Mouse (Mus musculus) right cerebral cortex, postnatal 25 days (tissue): ENCODE results near the gene Ptbp1.

Source experiments
- DNase-seq: peaks from one replicate; pipeline ENCODE4 v3.0.0; 2022

Ptbp1 gene

GRCm38 (mm10) chr10:79834769-79835398 is 19.3 kb upstream of the Ptbp1 start:
- DNase-seq: peak; percentile 73

- no peak for DNase-seq
Observed at GRCm38 (mm10) chr10:79836918-79837317, 17.3 kb upstream of the Ptbp1 start.

DNA sequence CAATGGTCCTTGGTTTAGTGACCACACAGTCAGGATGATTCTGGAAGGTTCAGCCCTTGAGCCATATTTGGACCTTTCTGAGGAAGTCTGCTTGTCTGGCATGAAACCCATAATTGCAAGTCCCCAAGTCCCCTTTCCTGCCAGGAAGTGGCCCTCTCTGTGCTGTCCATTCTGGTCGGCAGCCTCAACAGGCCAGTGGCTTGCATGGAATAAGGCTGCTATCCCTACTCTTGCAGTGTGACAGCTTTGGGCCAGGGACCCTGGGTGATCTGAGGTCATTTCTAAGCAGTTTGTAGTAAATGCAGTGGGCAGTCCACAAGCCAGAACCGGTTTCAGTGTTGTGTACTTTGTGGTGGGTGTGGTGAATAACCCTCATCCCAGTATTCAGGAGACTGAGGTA is 16.1 kb upstream of the Ptbp1 start:
- DNase-seq: no peak

DNA sequence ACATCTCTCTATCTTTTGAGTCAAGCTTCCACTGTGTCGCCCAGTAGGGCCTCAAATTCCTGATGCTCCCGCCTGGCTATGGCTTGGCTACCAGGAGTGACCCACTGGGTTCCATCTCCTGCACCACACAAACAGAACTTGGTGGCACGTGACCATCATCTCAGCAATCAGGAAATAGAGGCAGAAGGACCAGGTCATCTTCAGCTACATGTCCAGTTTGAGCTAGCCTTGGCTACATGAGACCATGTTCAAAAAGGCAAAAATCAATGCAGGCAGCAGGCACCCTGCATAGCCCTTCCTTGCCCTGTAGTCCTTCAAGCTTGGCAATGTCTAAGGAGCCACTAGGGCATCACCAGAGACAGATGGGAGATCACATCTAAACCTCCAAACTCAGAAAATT is 14.1 kb upstream of the Ptbp1 start:
- no peak for DNase-seq

- peak; percentile 76 for DNase-seq
Observed at GRCm38 (mm10) chr10:79840644-79841551, 13.3 kb upstream of the Ptbp1 start.

DNA sequence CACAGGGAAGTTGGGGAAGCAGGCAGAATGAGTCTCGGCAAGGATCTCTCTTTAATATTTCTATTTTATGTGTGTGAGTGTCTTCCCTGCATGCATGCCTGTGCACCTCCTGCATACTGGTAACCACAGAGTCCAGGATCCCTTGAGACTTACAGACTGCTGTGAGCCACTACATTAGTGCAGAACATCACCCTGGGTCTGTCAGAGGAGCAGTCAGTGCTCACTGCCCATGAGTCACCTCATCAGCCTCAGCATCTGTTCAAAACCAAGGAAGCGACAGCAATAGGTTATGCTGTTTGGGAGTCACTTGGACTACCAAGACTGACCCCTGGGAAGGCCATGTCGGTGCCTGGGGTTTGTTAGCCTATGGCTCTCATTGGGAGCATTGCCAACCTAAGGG is 11.9 kb upstream of the Ptbp1 start:
- no peak for DNase-seq

GRCm38 (mm10) chr10:79843476-79843875 is 10.8 kb upstream of the Ptbp1 start:
- no peak for DNase-seq

- DNase-seq: no peak
Observed at GRCm38 (mm10) chr10:79846553-79846952, 7.7 kb upstream of the Ptbp1 start.

- DNase-seq: no peak
Observed at GRCm38 (mm10) chr10:79849941-79850628, 4.1 kb upstream of the Ptbp1 start.

- DNase-seq: no peak
Observed at GRCm38 (mm10) chr10:79851653-79852052, 2.6 kb upstream of the Ptbp1 start.

GRCm38 (mm10) chr10:79852107-79852789 is 2.0 kb upstream of the Ptbp1 start:
- no peak for DNase-seq

- DNase-seq: no peak
Observed at GRCm38 (mm10) chr10:79852827-79853226, 1.4 kb upstream of the Ptbp1 start.

GRCm38 (mm10) chr10:79853392-79853791 is 835 bp upstream of the Ptbp1 start:
- DNase-seq: peak; percentile 80

DNA sequence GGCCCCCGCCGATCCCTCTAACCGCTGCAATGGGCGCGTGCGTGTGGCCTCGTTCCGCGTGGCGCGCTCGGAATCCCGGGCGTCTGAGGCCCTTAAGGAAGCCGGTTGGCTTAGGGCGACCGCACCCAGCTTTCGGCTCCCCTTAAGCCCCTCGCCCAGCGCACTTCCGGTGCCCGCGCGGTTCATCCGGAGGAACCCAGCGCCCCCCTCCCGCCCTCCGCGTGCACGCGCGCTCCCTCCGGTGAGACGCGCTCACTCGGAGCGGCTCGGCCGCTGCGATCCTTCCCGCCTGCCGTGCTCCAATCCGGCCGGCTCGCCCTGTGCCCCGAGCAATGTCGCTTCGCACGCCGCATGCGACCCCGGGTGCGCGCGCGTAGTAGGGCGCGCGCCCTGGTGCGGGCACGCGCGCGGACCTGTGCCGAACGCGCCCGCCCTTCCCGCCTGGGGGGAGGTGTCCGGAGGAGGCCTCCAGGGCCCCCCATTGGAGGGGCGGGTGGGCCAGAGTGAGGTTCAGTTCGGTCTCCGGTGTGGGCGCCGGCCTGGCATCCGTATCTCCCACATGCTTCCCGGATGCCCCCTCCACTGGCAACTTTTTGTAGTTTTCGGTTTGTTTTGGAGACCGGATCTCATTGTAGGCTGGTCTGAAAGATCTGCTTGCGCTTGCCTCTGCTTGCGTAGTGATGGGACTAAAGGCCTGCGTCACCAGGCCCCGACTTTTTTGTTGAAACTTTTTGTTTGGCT is 744 bp downstream of the Ptbp1 start:
- DNase-seq: peak; percentile 64

DNA sequence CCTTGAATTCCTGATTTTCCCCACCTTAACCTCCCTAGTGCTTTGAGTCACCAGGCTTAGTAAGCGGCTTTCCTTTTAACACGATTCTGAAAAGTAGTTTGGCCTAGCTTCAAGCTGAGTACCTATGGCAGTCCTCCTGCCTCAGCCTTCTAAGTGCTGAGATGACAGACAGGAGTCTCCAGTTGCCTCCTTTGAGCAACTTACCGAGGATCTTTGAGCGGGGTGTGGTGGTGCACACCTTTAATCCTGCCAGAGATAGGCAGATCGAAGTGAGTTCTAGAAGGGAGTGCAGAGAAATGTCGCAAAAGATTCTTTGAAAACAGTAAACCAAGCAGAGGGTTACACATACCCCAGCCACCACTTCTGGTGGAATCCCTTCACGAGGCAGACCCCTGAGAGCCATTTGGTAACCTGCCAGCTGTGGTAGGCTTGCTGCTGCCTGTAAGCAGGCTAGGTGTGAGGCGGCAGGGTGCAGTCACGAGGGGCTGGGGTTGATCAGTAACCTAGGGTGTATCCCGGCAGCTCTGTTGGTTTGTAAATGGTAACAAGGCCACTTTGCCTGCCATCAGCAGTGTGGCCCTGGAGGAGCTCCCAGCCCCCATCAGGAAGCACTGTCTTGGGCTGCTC is 1.4 kb downstream of the Ptbp1 start:
- DNase-seq: no peak

GRCm38 (mm10) chr10:79856280-79856679 is 2.1 kb downstream of the Ptbp1 start:
- no peak for DNase-seq

- DNase-seq: no peak
Observed at GRCm38 (mm10) chr10:79856704-79857451, 2.7 kb downstream of the Ptbp1 start.

GRCm38 (mm10) chr10:79857452-79857811 is 3.2 kb downstream of the Ptbp1 start:
- no peak for DNase-seq

GRCm38 (mm10) chr10:79857894-79858293 is 3.7 kb downstream of the Ptbp1 start:
- DNase-seq: no peak

GRCm38 (mm10) chr10:79858416-79859074 is 4.3 kb downstream of the Ptbp1 start:
- DNase-seq: peak; percentile 68

DNA sequence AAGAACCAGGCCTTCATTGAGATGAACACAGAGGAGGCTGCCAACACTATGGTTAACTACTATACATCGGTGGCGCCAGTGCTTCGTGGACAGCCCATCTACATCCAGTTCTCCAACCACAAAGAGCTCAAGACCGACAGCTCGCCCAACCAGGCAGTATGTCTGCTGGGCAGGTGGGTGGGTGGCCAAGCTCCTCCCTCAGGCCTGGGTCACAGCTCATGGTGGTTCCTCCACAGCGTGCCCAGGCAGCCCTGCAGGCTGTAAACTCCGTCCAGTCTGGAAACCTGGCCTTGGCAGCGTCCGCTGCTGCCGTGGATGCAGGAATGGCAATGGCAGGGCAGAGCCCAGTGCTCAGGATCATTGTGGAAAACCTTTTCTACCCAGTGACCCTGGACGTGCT is 4.9 kb downstream of the Ptbp1 start:
- no peak for DNase-seq
